Mouse (Mus musculus) heart, postnatal 0 days (tissue): ENCODE data around the gene Nrxn2. TPM values are rescaled to one million over a fixed set of nuclear protein-coding genes. Genes with fewer than 3 reads are reported as not detected.

Source experiments
- ATAC-seq: fragments of 200-750 bp; cut with Nextera tagmentation; 2 replicates; pipeline ENCODE4 v1.8.0; 2017; ENCODE audit warnings: low read depth, moderate number of reproducible peaks, moderate library complexity; ENCODE audit not compliant: insufficient read depth
- DNase-seq: peaks from one replicate; pipeline ENCODE4 v3.0.0-alpha.2; 2016; ENCODE audit warnings: low spot score
- H3K27ac ChIP-seq: fragments of 300-500 bp; sonication (generic); 2 replicates; pipeline ENCODE4 v1.5.1; 2014; ENCODE audit warnings: low read depth, mild to moderate bottlenecking
- H3K27me3 ChIP-seq: fragments of 300-500 bp; sonication (generic); 2 replicates; pipeline ENCODE4 v1.6.1; 2014; ENCODE audit warnings: low read length, mixed read lengths; ENCODE audit not compliant: control insufficient read depth, insufficient read depth
- H3K36me3 ChIP-seq: fragments of 300-500 bp; sonication (generic); replicated peaks from 2 replicates; pipeline ENCODE4 v1.6.1; 2014; ENCODE audit warnings: low read length, mixed read lengths; ENCODE audit not compliant: control insufficient read depth, insufficient read depth
- H3K4me1 ChIP-seq: fragments of 300-500 bp; sonication (generic); 2 replicates; pipeline ENCODE4 v1.6.1; 2014; ENCODE audit warnings: antibody characterized with exemption; ENCODE audit not compliant: control insufficient read depth, insufficient read depth
- H3K4me2 ChIP-seq: fragments of 300-500 bp; sonication (generic); 2 replicates; pipeline ENCODE4 v1.6.1; 2014; ENCODE audit warnings: low read depth, mild to moderate bottlenecking, low read length, moderate library complexity
- H3K4me3 ChIP-seq: fragments of 300-500 bp; sonication (generic); 2 replicates; pipeline ENCODE4 v1.5.1; 2014; ENCODE audit warnings: low read depth, low read length
- H3K9ac ChIP-seq: fragments of 300-500 bp; sonication (generic); replicated peaks from 2 replicates; pipeline ENCODE4 v1.6.1; 2014; ENCODE audit warnings: low read depth, low read length, mixed read lengths
- H3K9me3 ChIP-seq: fragments of 300-500 bp; sonication (generic); replicated peaks from 2 replicates; pipeline ENCODE4 v1.6.1; 2016; ENCODE audit warnings: low read length; ENCODE audit not compliant: control insufficient read depth
- CTCF ChIP-seq: IDR thresholded peaks from 2 replicates; pipeline ENCODE4 v1.5.1; 2016; ENCODE audit warnings: antibody characterized with exemption, control low read depth, low read depth
- EP300 ChIP-seq: IDR thresholded peaks from 2 replicates; pipeline ENCODE4 v1.6.1; 2016; ENCODE audit warnings: antibody characterized with exemption, low read depth
- WGBS: fragments of 180-500 bp; shearing (Covaris S2); extraction: QIAGEN DNeasy Blood & Tissue Kit; methylation state at CpG from one replicate; pipeline ENCODE4 v1.1.7; 2014; 5-methylcytosine and 5-hydroxymethylcytosine counted together
- polyA plus RNA-seq: library from polyadenylated mRNA; unstranded; fragments of >200 nt; fragmentation: Nextera tagmentation; extraction: Ambion mirVana; gene quantifications from 2 replicates; pipeline ENCODE4 v1.2.1, GENCODE M21; 2015
- total RNA-seq: library from RNA; depleted of rRNA; stranded (reverse); fragments of >200 nt; gene quantifications from 2 replicates; pipeline ENCODE4 v1.2.3, GENCODE M21; 2014; ENCODE audit warnings: low replicate concordance

The Nrxn2 gene
- total and polyA plus RNA-seq, 2 experiments from 2014 or later: 0.68 TPM; not detected in 1

- Histone ChIP-seq H3K9ac (no peak overlapping the region), H3K4me1 (no peaks in the 10 kb centered on the region), H3K27me3 (peaks cover 85% of the 10 kb centered on the region), H3K4me3 (no peak overlapping the region), H3K9me3 (no peaks in the 10 kb centered on the region), H3K4me2 (no peak overlapping the region), H3K27ac (no peak overlapping the region), H3K36me3 (no peaks in the 10 kb centered on the region)
- 49% methylated on average over 5 of the region's 7 CpGs for WGBS
- ATAC-seq (no peak), DNase-seq (no peak)
- TF ChIP-seq EP300 (no peak), CTCF (no peak)
These were observed 75.5 kb downstream of the Nrxn2 start for GRCm38 (mm10) chr19:6494032-6494431.

DNA sequence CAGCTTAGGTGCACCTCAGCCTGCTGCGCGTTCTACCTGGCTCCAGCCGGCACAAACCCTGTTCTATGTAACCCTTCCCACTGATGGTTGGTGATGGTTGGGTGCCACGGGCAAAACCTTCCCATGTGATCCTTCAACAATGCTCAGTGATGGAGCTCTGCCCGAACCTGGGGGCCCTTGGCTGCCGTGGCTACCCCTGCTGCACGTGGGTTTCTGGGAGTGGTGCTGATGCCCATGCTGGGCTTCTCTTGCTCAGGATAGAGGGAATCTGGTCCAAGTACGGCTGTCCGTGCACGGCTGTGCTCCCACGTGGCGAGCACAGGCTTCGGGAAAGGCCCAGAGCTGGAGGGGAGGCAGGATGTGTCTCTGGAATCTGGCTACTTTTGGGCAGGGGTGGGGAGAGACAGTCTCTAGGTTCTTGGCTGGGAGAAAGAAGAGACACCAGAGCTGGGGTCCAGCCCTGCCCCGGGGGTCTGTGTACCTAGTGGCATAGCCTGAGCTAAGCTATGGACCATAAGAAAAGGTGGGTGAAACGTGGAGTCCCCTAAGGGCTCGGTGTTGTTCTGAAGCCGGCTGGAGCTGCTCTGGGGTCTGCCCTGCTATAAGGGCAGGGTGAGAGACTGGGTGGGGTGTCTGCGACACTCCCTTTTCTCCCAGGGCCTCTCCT, 76.1 kb downstream of the Nrxn2 start:
- no peaks in the 10 kb centered on the region for H3K36me3 ChIP-seq
- 47% methylated on average over 18 of the region's 18 CpGs for WGBS
- H3K4me3 ChIP-seq: no peak overlapping the region
- H3K9me3 ChIP-seq: no peaks in the 10 kb centered on the region
- no peak for ATAC-seq
- TF ChIP-seq EP300: no peak
- TF ChIP-seq CTCF: no peak
- H3K4me1 ChIP-seq: no peaks in the 10 kb centered on the region
- no peak overlapping the region for H3K27ac ChIP-seq
- no peak for DNase-seq
- no peak overlapping the region for H3K9ac ChIP-seq
- no peak overlapping the region for H3K4me2 ChIP-seq
- peaks cover 90% of the 10 kb centered on the region for H3K27me3 ChIP-seq

DNA sequence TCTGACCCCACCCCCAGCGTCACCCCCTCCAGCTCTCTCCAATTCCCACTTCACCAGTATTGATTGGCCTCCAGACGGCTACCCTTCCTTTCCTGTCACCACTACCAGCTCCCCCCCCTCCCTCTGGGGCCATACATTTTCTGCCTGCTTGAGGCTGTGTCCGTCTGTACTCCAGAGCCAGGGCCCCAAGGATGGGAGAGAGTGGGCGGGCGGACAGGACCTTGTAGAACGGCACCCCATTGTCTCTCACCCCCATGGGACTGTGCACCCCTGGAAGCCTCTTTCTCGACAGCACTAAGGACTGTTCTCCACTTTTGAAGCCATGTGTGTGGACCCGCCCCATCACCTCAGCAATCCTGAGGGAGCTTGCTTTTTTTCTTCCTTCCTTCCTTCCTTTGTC, 77.2 kb downstream of the Nrxn2 start:
- peaks cover 90% of the 10 kb centered on the region for H3K27me3 ChIP-seq
- no peak overlapping the region for H3K4me2 ChIP-seq
- DNase-seq (no peak), ATAC-seq (no peak)
- no peaks in the 10 kb centered on the region for H3K36me3 ChIP-seq
- H3K27ac ChIP-seq: no peak overlapping the region
- H3K9me3 ChIP-seq: no peaks in the 10 kb centered on the region
- 27% methylated on average over 8 of the region's 8 CpGs for WGBS
- no peak overlapping the region for H3K9ac ChIP-seq
- TF ChIP-seq EP300: no peak
- TF ChIP-seq CTCF: no peak
- no peak overlapping the region for H3K4me3 ChIP-seq
- no peaks in the 10 kb centered on the region for H3K4me1 ChIP-seq

GRCm38 (mm10) chr19:6496462-6497149, 78.1 kb downstream of the Nrxn2 start:
- Histone ChIP-seq H3K9me3 (no peaks in the 10 kb centered on the region), H3K4me2 (no peak overlapping the region), H3K27me3 (peaks cover 90% of the 10 kb centered on the region), H3K4me1 (no peaks in the 10 kb centered on the region), H3K36me3 (no peaks in the 10 kb centered on the region), H3K4me3 (0 out of 2 replicates have a peak overlapping the region, but pooled peaks have one; percentile 49), H3K9ac (no peak overlapping the region), H3K27ac (no peak overlapping the region)
- WGBS: 7% methylated on average over 6 of the region's 6 CpGs
- TF ChIP-seq CTCF: no peak
- no peak for TF ChIP-seq EP300
- DNase-seq (no peak), ATAC-seq (no peak)

DNA sequence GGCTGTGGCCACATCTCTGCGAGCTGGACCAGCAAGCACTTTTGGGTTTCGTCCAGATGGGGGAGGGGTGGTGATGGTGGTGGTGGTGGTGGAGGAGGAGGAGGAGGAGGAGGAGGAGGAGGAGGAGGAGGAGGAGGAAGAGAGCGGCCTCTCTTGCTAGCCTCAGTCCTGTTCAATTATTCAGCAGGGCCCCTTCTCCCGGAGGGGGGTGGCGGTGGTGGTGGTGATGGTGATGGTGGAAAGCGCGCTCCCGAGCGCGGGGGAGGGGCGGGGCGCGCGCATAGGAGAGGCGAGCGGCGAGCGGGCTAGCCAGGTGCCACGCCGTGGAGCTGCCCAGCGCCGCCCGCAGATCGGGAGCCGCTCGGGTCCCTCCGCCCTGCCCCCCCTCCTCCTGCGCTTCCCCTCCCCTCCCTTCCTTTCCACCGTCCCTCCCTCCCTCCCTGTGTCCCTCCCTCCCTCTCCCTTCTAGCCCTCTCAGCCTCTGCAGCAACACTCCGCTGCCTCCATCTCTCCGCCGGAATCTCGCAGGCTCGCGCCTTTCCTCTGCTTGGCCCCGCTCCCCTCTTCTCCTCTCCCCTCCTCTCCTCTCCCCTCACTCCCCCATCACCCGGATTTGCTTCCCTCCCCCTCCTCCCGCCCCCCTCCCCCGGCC, 78.7 kb downstream of the Nrxn2 start:
- DNase-seq: no peak
- Histone ChIP-seq H3K9me3 (no peaks in the 10 kb centered on the region), H3K27ac (no peak overlapping the region), H3K27me3 (peaks cover 90% of the 10 kb centered on the region), H3K9ac (no peak overlapping the region), H3K4me1 (no peaks in the 10 kb centered on the region), H3K4me2 (peak overlapping the region; percentile 64), H3K4me3 (peak overlapping the region; percentile 49), H3K36me3 (no peaks in the 10 kb centered on the region)
- 0% methylated on average over 15 of the region's 39 CpGs for WGBS
- no peak for ATAC-seq
- TF ChIP-seq CTCF: no peak
- no peak for TF ChIP-seq EP300
